Mouse (Mus musculus): ENCODE measurements around the gene Gm28053.
A peak's percentile ranks its signal among the peaks of the same experiment; 100 is the strongest.

The Gm28053 gene

GRCm38 (mm10) chr6:48696830-48697554 lies 21.4 kb upstream of the Gm28053 start:
- DNase-seq: no peak

GRCm38 (mm10) chr6:48697555-48697930 lies 20.9 kb upstream of the Gm28053 start:
- no peak for DNase-seq

- DNase-seq: no peak
These were observed 20.1 kb upstream of the Gm28053 start for GRCm38 (mm10) chr6:48698066-48698856.

GRCm38 (mm10) chr6:48698888-48699287 lies 19.5 kb upstream of the Gm28053 start:
- no peak for DNase-seq

- DNase-seq: peak; percentile 58
These were observed 17.9 kb upstream of the Gm28053 start for GRCm38 (mm10) chr6:48700251-48701075.

- no peak for DNase-seq
These were observed 16.3 kb upstream of the Gm28053 start for GRCm38 (mm10) chr6:48702146-48702545.

GRCm38 (mm10) chr6:48702601-48703000 lies 15.8 kb upstream of the Gm28053 start:
- no peak for DNase-seq

GRCm38 (mm10) chr6:48704146-48704545 lies 14.3 kb upstream of the Gm28053 start:
- DNase-seq: no peak

- no peak for DNase-seq
These were observed 12.3 kb upstream of the Gm28053 start for GRCm38 (mm10) chr6:48706130-48706529.

GRCm38 (mm10) chr6:48720326-48720725 lies 1.9 kb downstream of the Gm28053 start:
- DNase-seq: no peak

- no peak for DNase-seq
These were observed 5.1 kb downstream of the Gm28053 start for GRCm38 (mm10) chr6:48723468-48723867.

GRCm38 (mm10) chr6:48725476-48725875 lies 7.1 kb downstream of the Gm28053 start:
- DNase-seq: peak; percentile 94

- DNase-seq: no peak
These were observed 9.4 kb downstream of the Gm28053 start for GRCm38 (mm10) chr6:48727761-48728160.

- DNase-seq: no peak
These were observed 14.5 kb downstream of the Gm28053 start for GRCm38 (mm10) chr6:48732864-48733304.

GRCm38 (mm10) chr6:48733660-48734059 lies 15.3 kb downstream of the Gm28053 start:
- no peak for DNase-seq

- no peak for DNase-seq
These were observed 18.6 kb downstream of the Gm28053 start for GRCm38 (mm10) chr6:48737053-48737452.

GRCm38 (mm10) chr6:48737688-48738087 lies 19.3 kb downstream of the Gm28053 start:
- DNase-seq: no peak

GRCm38 (mm10) chr6:48738961-48739779 lies 20.8 kb downstream of the Gm28053 start, which contains the start of gene Gimap1:
Gimap1 (plus strand) TSS chr6:48739054.
- DNase-seq: peak; percentile 42

GRCm38 (mm10) chr6:48739780-48740055 lies 21.3 kb downstream of the Gm28053 start:
- DNase-seq: no peak

GRCm38 (mm10) chr6:48740501-48741169 lies 22.2 kb downstream of the Gm28053 start:
- DNase-seq: no peak

- no peak for DNase-seq
These were observed 22.9 kb downstream of the Gm28053 start for GRCm38 (mm10) chr6:48741273-48741672.

GRCm38 (mm10) chr6:48741711-48742206 lies 23.4 kb downstream of the Gm28053 start:
- DNase-seq: peak; percentile 77
